8 mouse cellular contexts compared by ENCODE assay signal in genomic region chr11:94159066-94159880, GRCm38 (mm10). TPM values are rescaled to one million over a fixed set of nuclear protein-coding genes. Genes with fewer than 3 reads are reported as not detected.
A peak's percentile ranks its signal among the peaks of the same experiment; 100 is the strongest.
DNase-seq lines count a peak whose midpoint lies in the region; ATAC-seq and TF ChIP-seq lines count a peak whose summit lies in the region.

No protein-coding gene starts in this region.

- no peaks in the 10 kb centered on the region for H3K9me3 ChIP-seq in heart, embryonic 12.5 days (replicated peaks)
- no peaks in the 10 kb centered on the region for H3K9me3 ChIP-seq in embryonic facial prominence, embryonic 14.5 days (ENCODE audit: control insufficient read depth, low read length)
- no peaks in the 10 kb centered on the region for H3K9me3 ChIP-seq in hindbrain, embryonic 13.5 days
- H3K9me3 ChIP-seq in lung, postnatal 0 days (ENCODE audit: low read length): no peaks in the 10 kb centered on the region

- ATAC-seq in heart, embryonic 12.5 days (ENCODE audit: insufficient number of reproducible peaks, low FRiP score): no peak
- ATAC-seq in embryonic facial prominence, embryonic 14.5 days (ENCODE audit: low read depth): no peak
- ATAC-seq in hindbrain, embryonic 13.5 days (ENCODE audit: low FRiP score): no peak
- ATAC-seq in lung, postnatal 0 days: peak; percentile 28

- H3K27me3 ChIP-seq in heart, adult 2 months (ENCODE audit: control insufficient read depth, insufficient read depth, low read length): no peaks in the 10 kb centered on the region
- no peaks in the 10 kb centered on the region for H3K27me3 ChIP-seq in heart, embryonic 12.5 days (replicated peaks)
- no peaks in the 10 kb centered on the region for H3K27me3 ChIP-seq in embryonic facial prominence, embryonic 14.5 days (replicated peaks; ENCODE audit: control insufficient read depth, insufficient read depth, low read length)
- no peaks in the 10 kb centered on the region for H3K27me3 ChIP-seq in hindbrain, embryonic 13.5 days
- H3K27me3 ChIP-seq in lung, postnatal 0 days (replicated peaks; ENCODE audit: insufficient read depth, low read length): no peaks in the 10 kb centered on the region

- TF ChIP-seq POLR2A in heart, adult 2 months (IDR thresholded peaks at IDR 0.05; ENCODE audit: insufficient read depth, low read depth, low read length): 0 out of 2 replicates have a peak, but pooled peaks have one; percentile 4

- 0 out of 2 replicates have a peak, but pooled peaks have one; percentile 30 for TF ChIP-seq EP300 in heart, adult 2 months (IDR thresholded peaks at IDR 0.05; ENCODE audit: insufficient read depth, low read depth, low read length)
- TF ChIP-seq EP300 in lung, postnatal 0 days (IDR thresholded peaks at IDR 0.05): no peak

- no peak overlapping the region for H3K4me2 ChIP-seq in heart, embryonic 12.5 days
- H3K4me2 ChIP-seq in embryonic facial prominence, embryonic 14.5 days (ENCODE audit: low read depth, low read length): no peak overlapping the region
- peak overlapping the region; percentile 50 for H3K4me2 ChIP-seq in hindbrain, embryonic 13.5 days
- H3K4me2 ChIP-seq in lung, postnatal 0 days (replicated peaks; ENCODE audit: low read depth, low read length): no peak overlapping the region

- DNase-seq in heart, adult 2 months: peak; percentile 62 to 76
- peak; percentile 68 for DNase-seq in R1 (ENCODE audit: low read depth, low spot score)
- DNase-seq in embryonic facial prominence, embryonic 14.5 days (ENCODE audit: low spot score): no peak
- DNase-seq in lung, postnatal 0 days (ENCODE audit: low spot score): peak; percentile 65
- DNase-seq in telencephalon, adult 2 months (ENCODE audit: low read depth, low spot score): peak; percentile 13
- DNase-seq in spleen, postnatal 36 days (ENCODE audit: low spot score in 2 of 2): no peak

- no peaks in the 10 kb centered on the region for H3K79me2 ChIP-seq in heart, adult 2 months (replicated peaks; ENCODE audit: control insufficient read depth, insufficient read depth, low read length)

- WGBS in heart, adult 2 months: 39% methylated on average over 14 of the region's 14 CpGs
- 58% methylated on average over 14 of the region's 14 CpGs for WGBS in heart, embryonic 12.5 days
- WGBS in embryonic facial prominence, embryonic 14.5 days: 51% methylated on average over 14 of the region's 14 CpGs
- WGBS in hindbrain, embryonic 13.5 days: 35% methylated on average over 14 of the region's 14 CpGs
- WGBS in lung, postnatal 0 days: 61% methylated on average over 14 of the region's 14 CpGs

- no peak overlapping the region for H3K9ac ChIP-seq in heart, adult 2 months (ENCODE audit: low read depth, low read length)
- no peak overlapping the region for H3K9ac ChIP-seq in heart, embryonic 12.5 days
- no peak overlapping the region for H3K9ac ChIP-seq in embryonic facial prominence, embryonic 14.5 days (ENCODE audit: low read depth, low read length)
- H3K9ac ChIP-seq in hindbrain, embryonic 13.5 days: peak overlapping the region; percentile 76
- H3K9ac ChIP-seq in lung, postnatal 0 days (replicated peaks; ENCODE audit: low read depth): no peak overlapping the region; the same call in 1 of the 2 replicates

- peak overlapping the region; percentile 67 for H3K27ac ChIP-seq in heart, adult 2 months
- no peak overlapping the region for H3K27ac ChIP-seq in heart, embryonic 12.5 days (ENCODE audit: poor library complexity, severe bottlenecking)
- peak overlapping the region; percentile 88 for H3K27ac ChIP-seq in embryonic facial prominence, embryonic 14.5 days (replicated peaks; ENCODE audit: low read depth, low read length)
- H3K27ac ChIP-seq in hindbrain, embryonic 13.5 days: peak overlapping the region; percentile 100
- H3K27ac ChIP-seq in lung, postnatal 0 days (ENCODE audit: low read length): 0 out of 2 replicates have a peak overlapping the region, but pooled peaks have one; percentile 43

- H3K4me1 ChIP-seq in heart, adult 2 months (ENCODE audit: control insufficient read depth, insufficient read depth, low read length): peaks cover 16% of the 10 kb centered on the region
- H3K4me1 ChIP-seq in heart, embryonic 12.5 days (replicated peaks): peaks cover 32% of the 10 kb centered on the region
- peaks cover 21% of the 10 kb centered on the region for H3K4me1 ChIP-seq in embryonic facial prominence, embryonic 14.5 days (ENCODE audit: control insufficient read depth, insufficient read depth, low read length)
- H3K4me1 ChIP-seq in hindbrain, embryonic 13.5 days (replicated peaks): peaks cover 54% of the 10 kb centered on the region
- H3K4me1 ChIP-seq in lung, postnatal 0 days (ENCODE audit: insufficient read depth, low read depth, low read length): peaks cover 5% of the 10 kb centered on the region; the same call in 1 of the 2 replicates

- no peak overlapping the region for H3K4me3 ChIP-seq in heart, adult 2 months
- no peak overlapping the region for H3K4me3 ChIP-seq in heart, embryonic 12.5 days
- H3K4me3 ChIP-seq in embryonic facial prominence, embryonic 14.5 days (ENCODE audit: low read depth, low read length): no peak overlapping the region
- H3K4me3 ChIP-seq in hindbrain, embryonic 13.5 days: peak overlapping the region; percentile 27; the same call in 1 of the 2 replicates
- no peak overlapping the region for H3K4me3 ChIP-seq in lung, postnatal 0 days (ENCODE audit: low read depth, low read length)

- no peak for TF ChIP-seq CTCF in heart, adult 2 months (IDR thresholded peaks at IDR 0.05)
- no peak for TF ChIP-seq CTCF in lung, postnatal 0 days (IDR thresholded peaks at IDR 0.05)

- H3K36me3 ChIP-seq in heart, adult 2 months (ENCODE audit: control insufficient read depth, insufficient read depth, low read length): no peaks in the 10 kb centered on the region
- H3K36me3 ChIP-seq in heart, embryonic 12.5 days: no peaks in the 10 kb centered on the region
- no peaks in the 10 kb centered on the region for H3K36me3 ChIP-seq in embryonic facial prominence, embryonic 14.5 days (ENCODE audit: control insufficient read depth, insufficient read depth, low read length)
- no peaks in the 10 kb centered on the region for H3K36me3 ChIP-seq in hindbrain, embryonic 13.5 days
- H3K36me3 ChIP-seq in lung, postnatal 0 days (ENCODE audit: insufficient read depth, low read length): no peaks in the 10 kb centered on the region

- intact Hi-C loops in heart, adult 2 months (cut with DNase I): loop anchor here (2.0 kb wide), 1 partner anchor 24 kb away; no protein-coding TSS in a partner anchor

RNA-seq across cellular contexts. Expression of gene Tob1, which starts 52.0 kb away (rescaled TPM):
- total RNA-seq in heart, adult 2 months (2021): 10 to 100 TPM; 47.6 to 55.1 TPM
- polyA plus RNA-seq in heart, adult 2 months (2012; rRNA removed): 29.0 and 33.1 TPM in 2 replicates
- polyA plus RNA-seq in heart, embryonic 12.5 days (2016; fragmentation: Nextera tagmentation; extraction: Ambion mirVana): 34.9 and 35.2 TPM in 2 replicates
- polyA plus RNA-seq in embryonic facial prominence, embryonic 14.5 days (2014; fragmentation: Nextera tagmentation; extraction: Ambion mirVana): 33.8 and 40.3 TPM in 2 replicates
- polyA plus RNA-seq in hindbrain, embryonic 13.5 days (2015; fragmentation: Nextera tagmentation; extraction: Ambion mirVana): 32.3 and 36.0 TPM in 2 replicates
- 43.9 and 46.0 TPM in 2 replicates for polyA plus RNA-seq in lung, postnatal 0 days (2015; fragmentation: Nextera tagmentation; extraction: Ambion mirVana)

Comparison
In these comparisons a context has a peak if more than half of its experiments do, and no peak if none do; other contexts are left out.
1. DNase-seq: peak in heart, adult 2 months (2 of 2), R1 (single experiment), lung, postnatal 0 days (single experiment) and telencephalon, adult 2 months (single experiment); none in embryonic facial prominence, embryonic 14.5 days (single experiment) and spleen, postnatal 36 days (0 of 2).